Mouse (Mus musculus): ENCODE data around the gene Pbx1.

DNA sequence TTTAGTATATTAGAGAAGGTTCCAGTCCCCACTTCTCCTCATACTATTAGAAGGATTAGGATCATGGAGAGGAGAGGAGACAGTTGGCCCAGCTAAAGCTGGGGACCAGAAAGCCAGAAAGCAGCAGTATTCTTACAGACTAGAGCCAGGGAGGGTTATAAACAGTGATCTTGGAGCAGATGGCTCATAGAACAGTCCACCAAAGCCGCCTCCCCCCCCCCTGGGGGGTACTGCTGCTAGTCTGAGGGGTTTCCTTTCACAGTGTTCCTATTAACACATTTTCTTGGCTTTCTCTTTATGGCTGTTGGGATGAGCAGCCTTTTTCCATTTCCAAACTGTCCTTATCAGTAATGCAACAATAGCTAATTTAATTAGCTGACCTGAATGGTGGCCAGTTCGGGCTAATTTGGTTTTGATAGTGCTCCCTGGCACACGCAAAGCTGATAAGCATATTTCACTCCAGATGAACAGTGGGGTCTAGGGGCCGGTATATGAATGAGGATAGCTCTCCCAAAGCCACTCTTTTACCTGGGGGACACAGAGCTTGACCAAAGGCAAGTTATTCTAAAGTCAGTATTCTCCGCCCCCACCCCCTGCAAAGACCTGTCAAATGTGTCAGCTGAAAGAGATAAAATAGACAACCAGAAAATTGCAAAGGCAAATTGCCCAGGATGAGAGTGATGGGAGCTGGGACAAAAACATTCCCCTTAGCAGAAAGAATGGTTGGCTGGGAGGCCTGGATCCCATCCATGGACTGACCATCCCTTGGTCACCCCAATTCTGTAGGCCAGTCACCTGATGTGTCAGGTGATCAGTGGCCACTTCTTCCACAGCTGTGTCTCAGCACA, 307.2 kb downstream of the Pbx1 start:
- TF ChIP-seq ZNF384 (IDR thresholded peaks at IDR 0.05; ENCODE audit: low read depth, low read length) = no peak
- TF ChIP-seq MAFK (IDR thresholded peaks at IDR 0.05; ENCODE audit: insufficient read depth, low read depth, low read length) = no peak
- no peak for TF ChIP-seq CHD2 (IDR thresholded peaks at IDR 0.05; ENCODE audit: low read depth, low read length)
- no peak for TF ChIP-seq ZC3H11A (IDR thresholded peaks at IDR 0.05; ENCODE audit: borderline replicate concordance, low read depth, low read length)

Data from ES-E14 (cell line).